ENCODE assay signal across 8 mouse cellular contexts in genomic region chr12:45074611-45075342, GRCm38 (mm10). TPM values are rescaled to one million over a fixed set of nuclear protein-coding genes. Genes with fewer than 3 reads are reported as not detected.
DNase-seq lines count a peak whose midpoint lies in the region; ATAC-seq lines count a peak whose summit lies in the region.

Gene Stxbp6 (minus strand): TSS chr12:45074709.

- no peaks in the 10 kb centered on the region for H3K36me3 ChIP-seq in embryonic facial prominence, embryonic 10.5 days (replicated peaks)
- H3K36me3 ChIP-seq in heart, embryonic 10.5 days, result no peaks in the 10 kb centered on the region
- no peaks in the 10 kb centered on the region for H3K36me3 ChIP-seq in kidney, embryonic 15.5 days
- no peaks in the 10 kb centered on the region for H3K36me3 ChIP-seq in liver, embryonic 11.5 days (ENCODE audit: control insufficient read depth, insufficient read depth, low read length)
- no peaks in the 10 kb centered on the region for H3K36me3 ChIP-seq in neural tube, embryonic 11.5 days (ENCODE audit: control insufficient read depth, insufficient read depth, low read length)

- H3K4me2 ChIP-seq in kidney, embryonic 15.5 days, result peak within 1 kb of the TSS; percentile 96
- peak within 1 kb of the TSS; percentile 71 for H3K4me2 ChIP-seq in liver, embryonic 11.5 days
- H3K4me2 ChIP-seq in neural tube, embryonic 11.5 days (ENCODE audit: low read depth), result peak within 1 kb of the TSS; percentile 99

- no peaks in the 10 kb centered on the region for H3K9me3 ChIP-seq in embryonic facial prominence, embryonic 10.5 days
- no peaks in the 10 kb centered on the region for H3K9me3 ChIP-seq in heart, embryonic 10.5 days
- no peaks in the 10 kb centered on the region for H3K9me3 ChIP-seq in kidney, embryonic 15.5 days (replicated peaks)
- H3K9me3 ChIP-seq in liver, embryonic 11.5 days (ENCODE audit: control insufficient read depth, low read length), result no peaks in the 10 kb centered on the region
- no peaks in the 10 kb centered on the region for H3K9me3 ChIP-seq in neural tube, embryonic 11.5 days (ENCODE audit: control insufficient read depth, low read length)

- peak; percentile 79 to 84 for DNase-seq in cerebellum, postnatal 10 days
- DNase-seq in cerebellum, adult 9-10 months, result no peak
- DNase-seq in embryonic facial prominence, embryonic 10.5 days (ENCODE audit: low spot score), result peak; percentile 44
- peak; percentile 82 for DNase-seq in heart, embryonic 10.5 days (ENCODE audit: low spot score)
- DNase-seq in liver, embryonic 11.5 days (ENCODE audit: low spot score), result peak; percentile 32
- peak; percentile 49 for DNase-seq in neural tube, embryonic 11.5 days (ENCODE audit: low spot score)
- DNase-seq in urinary bladder, postnatal 4 days (ENCODE audit: low spot score in 2 of 2), result peak; percentile 44 to 78

- peak within 1 kb of the TSS; percentile 88 for H3K9ac ChIP-seq in kidney, embryonic 15.5 days
- peak within 1 kb of the TSS; percentile 62 for H3K9ac ChIP-seq in liver, embryonic 11.5 days (ENCODE audit: low read depth, low read length)
- peak within 1 kb of the TSS; percentile 90 for H3K9ac ChIP-seq in neural tube, embryonic 11.5 days (ENCODE audit: low read length)

- peaks cover 29% of the 10 kb centered on the region for H3K27me3 ChIP-seq in embryonic facial prominence, embryonic 10.5 days (replicated peaks; ENCODE audit: low read depth, poor library complexity, severe bottlenecking)
- H3K27me3 ChIP-seq in heart, embryonic 10.5 days (ENCODE audit: insufficient read depth, poor library complexity, severe bottlenecking), result no peaks in the 10 kb centered on the region
- H3K27me3 ChIP-seq in kidney, embryonic 15.5 days, result no peaks in the 10 kb centered on the region; the same call in 1 of the 2 replicates
- peaks cover 31% of the 10 kb centered on the region for H3K27me3 ChIP-seq in liver, embryonic 11.5 days (replicated peaks; ENCODE audit: control insufficient read depth, insufficient read depth, low read length)
- H3K27me3 ChIP-seq in neural tube, embryonic 11.5 days (ENCODE audit: control insufficient read depth, insufficient read depth, low read length), result peaks cover 3% of the 10 kb centered on the region; the same call in 1 of the 2 replicates

- H3K27ac ChIP-seq in embryonic facial prominence, embryonic 10.5 days (replicated peaks), result peak within 1 kb of the TSS; percentile 92
- H3K27ac ChIP-seq in heart, embryonic 10.5 days, result peak within 1 kb of the TSS; percentile 94
- H3K27ac ChIP-seq in kidney, embryonic 15.5 days, result peak within 1 kb of the TSS; percentile 96
- peak within 1 kb of the TSS; percentile 61 for H3K27ac ChIP-seq in liver, embryonic 11.5 days (ENCODE audit: low read depth, low read length)
- H3K27ac ChIP-seq in neural tube, embryonic 11.5 days (ENCODE audit: low read depth, low read length), result peak within 1 kb of the TSS; percentile 39; the same call in 1 of the 2 replicates

- H3K4me1 ChIP-seq in embryonic facial prominence, embryonic 10.5 days, result peaks cover 19% of the 10 kb centered on the region
- peaks cover 17% of the 10 kb centered on the region; the same call in 1 of the 2 replicates for H3K4me1 ChIP-seq in heart, embryonic 10.5 days
- peaks cover 31% of the 10 kb centered on the region for H3K4me1 ChIP-seq in kidney, embryonic 15.5 days
- H3K4me1 ChIP-seq in liver, embryonic 11.5 days (replicated peaks; ENCODE audit: control insufficient read depth, insufficient read depth, low read length), result no peaks in the 10 kb centered on the region
- no peaks in the 10 kb centered on the region for H3K4me1 ChIP-seq in neural tube, embryonic 11.5 days (ENCODE audit: control insufficient read depth, insufficient read depth, low read length)

- H3K4me3 ChIP-seq in embryonic facial prominence, embryonic 10.5 days, result peak within 1 kb of the TSS; percentile 81
- peak within 1 kb of the TSS; percentile 87 for H3K4me3 ChIP-seq in heart, embryonic 10.5 days
- H3K4me3 ChIP-seq in kidney, embryonic 15.5 days (replicated peaks), result peak within 1 kb of the TSS; percentile 86
- H3K4me3 ChIP-seq in liver, embryonic 11.5 days (ENCODE audit: low read depth, low read length), result peak within 1 kb of the TSS; percentile 55
- H3K4me3 ChIP-seq in neural tube, embryonic 11.5 days (ENCODE audit: low read depth, low read length), result peak within 1 kb of the TSS; percentile 69

- peak; percentile 69 for ATAC-seq in kidney, embryonic 15.5 days (replicated peaks; ENCODE audit: low FRiP score)
- ATAC-seq in liver, embryonic 11.5 days (replicated peaks; ENCODE audit: low FRiP score), result 0 out of 2 replicates have a peak, but pooled peaks have one; percentile 10
- ATAC-seq in neural tube, embryonic 11.5 days (ENCODE audit: insufficient read depth, low FRiP score, low TSS enrichment), result peak; percentile 17; the same call in 1 of the 2 replicates

- WGBS in embryonic facial prominence, embryonic 10.5 days, result 2% methylated on average over 20 of the region's 20 CpGs
- WGBS in heart, embryonic 10.5 days, result 2% methylated on average over 20 of the region's 20 CpGs
- WGBS in kidney, embryonic 15.5 days, result under 1% methylated on average over 20 of the region's 20 CpGs
- whole genome bisulfite sequencing in liver, embryonic 11.5 days, result 3% methylated on average over 20 of the region's 20 CpGs
- 2% methylated on average over 20 of the region's 20 CpGs for WGBS in neural tube, embryonic 11.5 days

RNA-seq across cellular contexts. Expression of gene Stxbp6, which starts in this region (rescaled TPM):
- polyA plus RNA-seq in embryonic facial prominence, embryonic 10.5 days (2016; fragmentation: Nextera tagmentation; extraction: Ambion mirVana), result 10.2 and 11.9 TPM in 2 replicates
- 11.0 and 15.6 TPM in 2 replicates for polyA plus RNA-seq in heart, embryonic 10.5 days (2016; fragmentation: Nextera tagmentation; extraction: Ambion mirVana)
- polyA plus RNA-seq in kidney, embryonic 15.5 days (2015; fragmentation: Nextera tagmentation; extraction: Ambion mirVana), result 39.7 and 40.2 TPM in 2 replicates
- 9.2 and 11.4 TPM in 2 replicates for polyA plus RNA-seq in liver, embryonic 11.5 days (2014; fragmentation: Nextera tagmentation; extraction: Ambion mirVana)
- 9.6 and 11.9 TPM in 2 replicates for polyA plus RNA-seq in neural tube, embryonic 11.5 days (2014; fragmentation: Nextera tagmentation; extraction: Ambion mirVana)

Comparison
In these comparisons a context has a peak if more than half of its experiments do, and no peak if none do; other contexts are left out.
1. H3K27ac ChIP-seq: peak in every context shown above with its lines; median percentile 96 in kidney, embryonic 15.5 days; 94 in heart, embryonic 10.5 days; 92 in embryonic facial prominence, embryonic 10.5 days; 61 in liver, embryonic 11.5 days; 39 in neural tube, embryonic 11.5 days.
2. ATAC-seq: peak in every context shown above with its lines; median percentile 69 in kidney, embryonic 15.5 days; 17 in neural tube, embryonic 11.5 days; 10 in liver, embryonic 11.5 days.